Mouse (Mus musculus) forebrain, embryonic 14.5 days (tissue): ENCODE measurements around the gene Actl11. TPM values are rescaled to one million over a fixed set of nuclear protein-coding genes. Genes with fewer than 3 reads are reported as not detected.

Experiments
- ATAC-seq: fragments of 200-750 bp; cut with Nextera tagmentation; 2 replicates; pipeline ENCODE4 v1.8.0; 2017; ENCODE audit warnings: mild to moderate bottlenecking, moderate library complexity
- DNase-seq: peaks from one replicate; pipeline ENCODE4 v3.0.0-alpha.2; 2015; ENCODE audit warnings: low spot score
- H3K27ac ChIP-seq: fragments of 300-500 bp; sonication (generic); 2 replicates; pipeline ENCODE4 v1.5.1; 2014; ENCODE audit warnings: low read depth, mild to moderate bottlenecking, control low read depth, low read length, moderate library complexity
- H3K27me3 ChIP-seq: fragments of 300-500 bp; sonication (generic); replicated peaks from 2 replicates; pipeline ENCODE4 v1.6.1; 2014; ENCODE audit warnings: low read length, control low read depth, mixed read lengths; ENCODE audit not compliant: control insufficient read depth, insufficient read depth
- H3K36me3 ChIP-seq: fragments of 300-500 bp; sonication (generic); 2 replicates; pipeline ENCODE4 v1.6.1; 2014; ENCODE audit warnings: low read length, control low read depth; ENCODE audit not compliant: control insufficient read depth, insufficient read depth
- H3K4me1 ChIP-seq: fragments of 300-500 bp; sonication (generic); 2 replicates; pipeline ENCODE4 v1.6.1; 2014; ENCODE audit warnings: antibody characterized with exemption, low read length, control low read depth; ENCODE audit not compliant: control insufficient read depth, insufficient read depth
- H3K4me2 ChIP-seq: fragments of 300-500 bp; sonication (generic); 2 replicates; pipeline ENCODE4 v1.6.1; 2014; ENCODE audit warnings: mild to moderate bottlenecking, control low read depth, low read length
- H3K4me3 ChIP-seq: fragments of 300-500 bp; sonication (generic); 2 replicates; pipeline ENCODE4 v1.5.1; 2014; ENCODE audit warnings: low read depth, low read length, control low read depth
- H3K9ac ChIP-seq: fragments of 300-500 bp; sonication (generic); 2 replicates; pipeline ENCODE4 v1.6.1; 2014; ENCODE audit warnings: mild to moderate bottlenecking, low read length, control low read depth, moderate library complexity
- H3K9me3 ChIP-seq: fragments of 300-500 bp; sonication (generic); replicated peaks from 2 replicates; pipeline ENCODE4 v1.6.1; 2016; ENCODE audit warnings: low read length, control low read depth, mixed read lengths; ENCODE audit not compliant: control insufficient read depth
- WGBS: fragments of 180-500 bp; shearing (Covaris S2); extraction: QIAGEN DNeasy Blood & Tissue Kit; methylation state at CpG from one replicate; pipeline ENCODE4 v1.1.7; 2014; 5-methylcytosine and 5-hydroxymethylcytosine counted together
- polyA plus RNA-seq: library from polyadenylated mRNA; unstranded; fragments of >200 nt; fragmentation: Nextera tagmentation; extraction: Ambion mirVana; gene quantifications from 2 replicates; pipeline ENCODE4 v1.2.1, GENCODE M21; 2014

Actl11 gene
- polyA plus RNA-seq, 1 experiment from 2014 or later: not detected

DNA sequence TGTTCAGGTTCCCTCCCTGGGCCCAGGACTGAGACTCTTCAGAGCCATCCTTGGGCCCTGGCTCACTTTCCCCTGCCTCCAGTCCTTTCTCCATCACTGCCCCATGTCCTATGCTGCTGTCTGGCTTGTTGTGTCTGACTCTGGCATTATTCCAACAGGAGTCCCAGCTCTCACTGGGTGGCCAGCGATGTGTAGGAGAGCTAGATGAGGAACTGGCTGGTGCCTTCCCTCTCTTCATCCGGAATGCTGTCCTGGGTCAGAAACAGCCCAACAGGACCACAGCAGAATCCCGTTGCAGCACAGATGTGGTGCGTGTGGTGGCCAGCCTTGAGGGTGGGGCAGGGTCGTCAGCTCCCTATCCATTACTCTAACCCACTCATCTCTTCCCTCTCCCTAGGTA lies 42.0 kb downstream of the Actl11 start:
- DNase-seq: no peak
- Histone ChIP-seq H3K4me1 (no peaks in the 10 kb centered on the region), H3K9ac (no peak overlapping the region), H3K27me3 (no peaks in the 10 kb centered on the region), H3K4me2 (no peak overlapping the region), H3K4me3 (no peak overlapping the region), H3K36me3 (peaks cover 25% of the 10 kb centered on the region), H3K27ac (no peak overlapping the region), H3K9me3 (no peaks in the 10 kb centered on the region)
- 94% methylated on average over 5 of the region's 5 CpGs for WGBS
- no peak for ATAC-seq

DNA sequence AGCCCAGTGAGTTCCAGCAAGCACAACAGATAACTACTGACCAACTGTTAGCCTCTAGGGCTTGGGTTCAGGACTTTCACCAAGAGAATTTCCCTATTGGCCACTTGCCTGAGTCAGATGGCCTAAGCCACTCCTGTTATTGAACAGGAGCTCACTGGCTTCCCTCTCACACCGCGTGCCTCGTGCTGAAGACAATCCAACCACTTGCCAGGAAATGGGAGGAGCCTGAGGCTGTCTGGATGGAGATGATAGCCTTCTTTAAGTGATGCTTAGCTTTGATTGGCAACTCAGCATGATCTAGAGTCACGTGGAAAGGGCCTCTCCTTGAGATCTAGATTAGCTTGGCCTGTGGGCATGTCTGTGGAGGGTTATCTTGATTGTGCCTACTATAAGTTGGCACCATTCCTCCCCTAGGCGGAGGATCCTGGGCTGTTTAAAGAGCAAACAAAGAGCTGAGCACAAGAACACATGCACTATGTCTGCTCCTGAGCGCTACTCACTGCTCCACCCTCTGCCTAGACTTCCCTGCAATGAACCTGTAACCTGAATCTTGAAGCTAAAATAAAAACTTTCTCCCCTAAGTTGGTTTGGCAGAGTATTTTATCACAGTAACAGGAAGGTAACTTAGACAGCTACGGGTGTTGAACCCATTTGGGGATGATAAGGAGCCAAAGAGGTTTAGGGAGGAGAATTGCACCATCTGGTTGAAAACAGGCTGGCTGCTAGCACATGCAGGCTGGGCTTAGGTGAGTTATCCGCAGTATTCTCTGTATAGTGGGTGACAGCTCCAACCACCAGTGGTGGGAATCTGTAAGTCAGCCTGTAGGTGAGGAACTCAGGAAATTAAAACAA lies 43.6 kb downstream of the Actl11 start:
- Histone ChIP-seq H3K27me3 (no peaks in the 10 kb centered on the region), H3K9ac (no peak overlapping the region), H3K4me3 (no peak overlapping the region), H3K4me1 (no peaks in the 10 kb centered on the region), H3K36me3 (peaks cover 23% of the 10 kb centered on the region), H3K9me3 (no peaks in the 10 kb centered on the region), H3K4me2 (no peak overlapping the region), H3K27ac (no peak overlapping the region)
- DNase-seq (no peak), ATAC-seq (no peak)
- 85% methylated on average over 8 of the region's 8 CpGs for WGBS

DNA sequence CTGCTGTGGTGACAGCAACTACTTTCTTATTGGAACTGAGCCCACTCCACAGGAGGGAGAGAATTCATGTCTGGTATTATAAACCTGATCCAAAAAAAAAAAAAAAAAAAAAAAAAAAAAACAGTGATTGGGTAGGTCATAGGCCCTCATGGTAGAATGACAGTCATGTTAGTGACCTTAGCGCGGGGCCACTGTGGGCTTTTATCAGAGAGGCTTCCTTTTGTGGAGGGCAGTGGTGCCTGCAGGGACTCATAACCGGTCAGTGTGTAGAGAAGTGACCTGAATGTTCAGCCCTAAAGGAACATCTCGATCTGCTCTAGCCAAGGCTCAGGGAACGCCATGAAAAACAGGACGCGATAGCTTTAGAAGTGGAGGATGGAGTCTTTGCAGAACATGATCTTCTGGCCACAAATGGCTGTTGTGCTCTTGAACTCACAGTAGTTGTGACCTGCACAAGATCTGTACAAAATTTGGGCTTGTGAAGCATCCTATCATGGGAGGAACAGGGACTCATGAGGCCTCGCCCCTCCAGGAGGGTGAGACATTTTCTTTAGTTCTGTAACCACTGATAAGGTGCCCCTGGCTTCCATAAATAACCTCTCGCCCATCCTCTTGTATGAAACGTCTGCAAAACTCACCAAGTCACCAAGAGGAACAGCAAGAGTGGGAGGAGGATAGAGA lies 46.4 kb downstream of the Actl11 start:
- DNase-seq (no peak), ATAC-seq (no peak)
- no peak overlapping the region for H3K9ac ChIP-seq
- H3K4me2 ChIP-seq: no peak overlapping the region
- no peak overlapping the region for H3K27ac ChIP-seq
- WGBS: 90% methylated on average over 10 of the region's 10 CpGs
- no peaks in the 10 kb centered on the region for H3K4me1 ChIP-seq
- no peaks in the 10 kb centered on the region for H3K9me3 ChIP-seq
- peaks cover 19% of the 10 kb centered on the region for H3K36me3 ChIP-seq
- no peak overlapping the region for H3K4me3 ChIP-seq
- H3K27me3 ChIP-seq: no peaks in the 10 kb centered on the region

DNA sequence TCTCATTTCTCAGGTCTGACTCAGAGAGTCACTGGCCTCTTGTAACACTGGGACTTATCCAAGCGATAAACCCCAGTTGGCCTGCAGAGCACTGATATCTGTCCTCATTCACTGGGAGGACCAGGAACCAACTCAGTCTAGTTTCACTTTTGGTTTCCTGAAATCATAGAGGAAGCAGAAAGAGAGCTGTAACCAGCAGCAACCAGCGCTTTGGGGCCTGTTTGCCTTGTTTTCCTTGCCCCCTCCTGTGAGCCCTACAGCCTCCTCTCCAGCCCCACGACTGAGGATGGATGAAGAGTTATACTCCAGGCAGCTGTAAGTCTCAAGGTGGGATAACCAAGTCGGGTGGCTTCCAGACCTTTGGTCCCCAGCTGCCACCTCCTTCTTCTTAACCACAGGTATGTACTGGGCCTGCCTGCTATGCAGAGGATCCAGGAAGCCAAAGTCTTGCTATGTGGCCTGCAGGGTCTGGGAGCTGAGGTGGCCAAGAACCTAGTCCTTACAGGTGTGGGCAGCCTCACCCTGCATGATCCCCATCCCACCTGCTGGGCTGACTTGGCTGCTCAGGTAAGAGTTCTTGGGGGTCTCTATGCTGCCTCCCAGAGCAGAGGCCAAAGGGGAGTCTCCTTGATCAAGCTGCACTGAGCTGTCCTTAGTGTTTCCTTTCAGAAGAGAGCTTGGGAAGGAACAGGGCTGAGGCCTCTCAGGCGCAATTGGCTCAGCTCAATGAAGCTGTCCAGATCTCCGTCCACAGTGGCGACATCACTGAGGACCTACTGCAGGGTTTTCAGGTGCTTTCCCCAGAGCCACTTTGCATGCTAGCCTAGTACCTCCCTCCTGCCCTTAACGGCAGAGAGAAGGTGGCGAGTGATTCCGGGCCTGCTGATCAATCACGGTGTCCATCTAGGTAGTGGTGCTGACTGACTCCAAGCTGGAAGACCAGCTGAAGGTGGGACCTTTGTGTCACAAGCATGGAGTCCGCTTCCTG lies 47.4 kb downstream of the Actl11 start, which contains the start of gene Uba7:
Gene Uba7, plus strand, starts transcription at position 107 of the 988 bp plus-strand sequence.
- H3K27me3 ChIP-seq: no peaks in the 10 kb centered on the region
- no peaks in the 10 kb centered on the region for H3K9me3 ChIP-seq
- DNase-seq (no peak), ATAC-seq (no peak)
- peaks cover 10% of the 10 kb centered on the region for H3K36me3 ChIP-seq
- H3K27ac ChIP-seq: no peak within 1 kb of the TSS
- no peaks in the 10 kb centered on the region for H3K4me1 ChIP-seq
- no peak within 1 kb of the TSS for H3K4me3 ChIP-seq
- WGBS: 76% methylated on average over 12 of the region's 12 CpGs
- H3K9ac ChIP-seq: no peak within 1 kb of the TSS
- no peak within 1 kb of the TSS for H3K4me2 ChIP-seq

DNA sequence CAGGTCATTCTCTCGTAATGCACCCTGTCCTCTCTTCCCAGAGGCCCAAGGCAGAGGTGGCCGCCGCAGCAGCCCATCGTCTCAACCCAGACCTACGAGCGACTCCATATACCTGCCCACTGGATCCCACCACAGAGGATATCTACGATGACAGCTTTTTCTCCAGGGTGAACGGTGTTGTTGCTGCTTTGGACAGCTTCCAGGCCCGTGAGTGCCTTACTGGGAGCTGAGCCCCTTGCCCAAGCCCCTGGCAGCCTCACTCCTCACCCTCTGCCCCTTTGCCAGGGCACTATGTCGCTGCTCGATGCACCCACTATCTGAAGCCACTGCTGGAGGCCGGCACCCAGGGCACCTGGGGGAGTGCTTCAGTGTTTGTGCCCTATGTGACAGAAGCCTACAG lies 50.5 kb downstream of the Actl11 start:
- Histone ChIP-seq H3K9ac (no peak overlapping the region), H3K4me2 (no peak overlapping the region), H3K4me1 (peaks cover 2% of the 10 kb centered on the region; the same call in 1 of the 2 replicates), H3K9me3 (no peaks in the 10 kb centered on the region), H3K27me3 (no peaks in the 10 kb centered on the region), H3K4me3 (no peak overlapping the region), H3K27ac (no peak overlapping the region), H3K36me3 (no peaks in the 10 kb centered on the region)
- WGBS: 93% methylated on average over 12 of the region's 12 CpGs
- DNase-seq (no peak), ATAC-seq (no peak)

Other genes with a start within 250 kb of the Actl11 start
- gene Gnat1, start 248.8 kb upstream of the Actl11 start, polyA plus RNA-seq: 0.28 and 0.66 TPM in 2 replicates
- 7.4 and 12.2 TPM in 2 replicates for gene Sema3f, start 218.0 kb upstream of the Actl11 start, polyA plus RNA-seq
- gene Rbm5, start 157.5 kb upstream of the Actl11 start, polyA plus RNA-seq: 188 and 210 TPM in 2 replicates
- gene Rbm6, start 55.2 kb upstream of the Actl11 start, polyA plus RNA-seq: 69.4 and 89.9 TPM in 2 replicates
- gene Mon1a, start 40.3 kb upstream of the Actl11 start, polyA plus RNA-seq: 23.5 and 27.2 TPM in 2 replicates
- gene Mst1r, start 21.6 kb upstream of the Actl11 start, polyA plus RNA-seq: 0.23 and 1.2 TPM in 2 replicates
- 25.1 and 40.8 TPM in 2 replicates for gene Camkv, start 7.2 kb downstream of the Actl11 start, polyA plus RNA-seq
- gene Traip, start 21.7 kb downstream of the Actl11 start, polyA plus RNA-seq: 17.1 and 20.5 TPM in 2 replicates
- 3.1 and 4.7 TPM in 2 replicates for gene Uba7, start 47.0 kb downstream of the Actl11 start, polyA plus RNA-seq
- 0.56 and 0.83 TPM in 2 replicates for gene Gm20661, start 54.6 kb downstream of the Actl11 start, polyA plus RNA-seq
- 14.2 and 16.2 TPM in 2 replicates for gene Inka1, start 57.4 kb downstream of the Actl11 start, polyA plus RNA-seq
- gene Cdhr4, start 64.0 kb downstream of the Actl11 start, polyA plus RNA-seq: 1.2 and 1.5 TPM in 2 replicates
- 0.53 TPM in 1 of 2 replicates, not detected in the other for gene Gm20662, start 67.9 kb downstream of the Actl11 start, polyA plus RNA-seq
- 39.3 and 48.1 TPM in 2 replicates for gene Ip6k1, start 74.0 kb downstream of the Actl11 start, polyA plus RNA-seq
- 18.5 and 20.0 TPM in 2 replicates for gene Gmppb, start 120.8 kb downstream of the Actl11 start, polyA plus RNA-seq
- gene Amigo3, start 124.7 kb downstream of the Actl11 start, polyA plus RNA-seq: 2.2 and 2.3 TPM in 2 replicates
- not detected in 2 replicates for gene Mst1, start 152.0 kb downstream of the Actl11 start, polyA plus RNA-seq
- 37.5 and 42.7 TPM in 2 replicates for gene Rnf123, start 154.9 kb downstream of the Actl11 start, polyA plus RNA-seq
- gene Apeh, start 166.1 kb downstream of the Actl11 start, polyA plus RNA-seq: 39.1 and 43.0 TPM in 2 replicates